Mouse (Mus musculus) stomach, postnatal 0 days (tissue): ENCODE measurements at regions not wholly inside any gene's neighbourhood (a gene's known extent, or its start where the extent isn't known, plus 50 kb on each side); places are given as distances from the start of the nearest gene placed in this dataset.
A peak's percentile ranks its signal among the peaks of the same experiment; 100 is the strongest.

Experiments used
- ATAC-seq: fragments of 200-750 bp; cut with Nextera tagmentation; 2 replicates; pipeline ENCODE4 v1.8.0; 2017; ENCODE audit not compliant: low FRiP score, low TSS enrichment
- DNase-seq: peaks from one replicate; pipeline ENCODE4 v3.0.0-alpha.2; 2016; ENCODE audit warnings: low spot score
- H3K27ac ChIP-seq: fragments of 300-500 bp; sonication (generic); replicated peaks from 2 replicates; pipeline ENCODE4 v1.5.1; 2014; ENCODE audit warnings: mild to moderate bottlenecking, control low read depth
- H3K27me3 ChIP-seq: fragments of 300-500 bp; sonication (generic); 2 replicates; pipeline ENCODE4 v1.6.1; 2014; ENCODE audit warnings: low read length; ENCODE audit not compliant: control insufficient read depth, insufficient read depth
- H3K36me3 ChIP-seq: fragments of 300-500 bp; sonication (generic); 2 replicates; pipeline ENCODE4 v1.6.1; 2014; ENCODE audit warnings: low read length, mixed read lengths; ENCODE audit not compliant: control insufficient read depth, insufficient read depth
- H3K4me1 ChIP-seq: fragments of 300-500 bp; sonication (generic); replicated peaks from 2 replicates; pipeline ENCODE4 v1.6.1; 2014; ENCODE audit warnings: antibody characterized with exemption; ENCODE audit not compliant: control insufficient read depth, insufficient read depth
- H3K4me2 ChIP-seq: fragments of 300-500 bp; sonication (generic); replicated peaks from 2 replicates; pipeline ENCODE4 v1.6.1; 2014; ENCODE audit warnings: low read depth, mild to moderate bottlenecking, control low read depth, moderate library complexity
- H3K4me3 ChIP-seq: fragments of 300-500 bp; sonication (generic); 2 replicates; pipeline ENCODE4 v1.5.1; 2014; ENCODE audit warnings: low read depth, low read length, control low read depth
- H3K9ac ChIP-seq: fragments of 300-500 bp; sonication (generic); 2 replicates; pipeline ENCODE4 v1.6.1; 2014; ENCODE audit warnings: mild to moderate bottlenecking, low read length, control low read depth, mixed read lengths
- H3K9me3 ChIP-seq: fragments of 300-500 bp; sonication (generic); 2 replicates; pipeline ENCODE4 v1.6.1; 2016; ENCODE audit warnings: low read length; ENCODE audit not compliant: control insufficient read depth
- CTCF ChIP-seq: IDR thresholded peaks from 2 replicates; pipeline ENCODE4 v1.5.1; 2016; ENCODE audit warnings: antibody characterized with exemption, low read depth, mild to moderate bottlenecking, moderate library complexity
- EP300 ChIP-seq: optimal IDR thresholded peaks from 2 replicates; pipeline ENCODE3; 2016; ENCODE audit warnings: antibody characterized with exemption
- WGBS: fragments of 180-500 bp; shearing (Covaris S2); extraction: QIAGEN DNeasy Blood & Tissue Kit; methylation state at CpG from one replicate; pipeline ENCODE4 v1.1.7; 2014; 5-methylcytosine and 5-hydroxymethylcytosine counted together

- no peak for TF ChIP-seq CTCF
- no peak for TF ChIP-seq EP300
- DNase-seq (no peak), ATAC-seq (no peak)
- Histone ChIP-seq H3K9me3 (no peaks in the 10 kb centered on the region), H3K27me3 (no peaks in the 10 kb centered on the region), H3K27ac (no peak overlapping the region), H3K9ac (no peak overlapping the region), H3K4me3 (no peak overlapping the region), H3K4me2 (no peak overlapping the region), H3K4me1 (no peaks in the 10 kb centered on the region), H3K36me3 (no peaks in the 10 kb centered on the region)
- WGBS: 61% methylated on average over 6 of the region's 6 CpGs
These were observed 118.3 kb upstream of the Irak1bp1 start for GRCm38 (mm10) chr9:82710945-82711516.

DNA sequence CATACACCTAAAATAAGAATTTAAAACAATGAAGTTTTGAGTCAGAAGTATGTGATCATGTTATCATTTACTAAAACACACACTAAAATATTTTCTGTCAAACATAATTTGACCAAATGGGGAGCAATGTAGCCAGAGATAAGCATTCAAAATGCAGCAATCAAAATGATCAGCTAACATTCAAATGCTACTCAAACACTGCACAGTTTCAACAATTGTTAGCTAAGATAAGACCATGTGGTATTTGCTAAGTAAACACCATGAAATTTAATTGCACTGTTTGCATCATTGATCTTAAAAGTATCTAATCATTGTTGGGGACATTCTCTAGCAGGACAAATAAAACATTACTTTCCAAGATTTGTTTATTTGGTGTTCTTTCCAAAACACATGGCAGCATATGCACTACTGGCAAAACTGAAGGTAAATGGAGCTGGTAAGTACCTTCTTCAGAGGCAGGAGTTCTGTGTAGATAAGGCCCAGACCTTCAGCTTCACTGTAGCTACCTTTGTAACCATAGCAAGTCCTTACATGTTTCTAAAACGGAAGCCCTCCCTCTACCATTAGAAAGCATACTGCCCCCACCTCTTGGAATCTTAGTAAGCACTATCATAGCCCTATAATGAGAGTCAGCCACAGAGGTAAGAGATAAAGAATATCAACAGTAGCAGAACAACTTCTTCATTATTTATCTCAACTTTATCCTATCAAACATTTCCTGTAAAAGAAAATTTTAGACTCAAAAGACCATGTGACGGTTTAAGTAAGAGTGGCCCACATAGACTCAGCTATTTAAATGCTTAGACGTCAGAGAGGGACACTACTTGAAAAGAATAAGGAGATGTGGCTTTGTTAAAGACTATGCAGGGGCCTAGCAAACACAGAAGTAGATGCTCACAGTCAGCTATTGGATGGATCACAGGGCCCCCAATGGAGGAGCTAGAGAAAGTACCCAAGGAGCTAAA, 116.3 kb upstream of the Irak1bp1 start:
- Histone ChIP-seq H3K27ac (no peak overlapping the region), H3K9me3 (no peaks in the 10 kb centered on the region), H3K9ac (no peak overlapping the region), H3K27me3 (no peaks in the 10 kb centered on the region), H3K36me3 (no peaks in the 10 kb centered on the region), H3K4me2 (no peak overlapping the region), H3K4me1 (no peaks in the 10 kb centered on the region), H3K4me3 (no peak overlapping the region)
- TF ChIP-seq EP300 (no peak), CTCF (no peak)
- ATAC-seq (no peak), DNase-seq (no peak)
- WGBS: 67% methylated on average over 3 of the region's 3 CpGs

- ATAC-seq (no peak), DNase-seq (no peak)
- H3K27me3 ChIP-seq: no peaks in the 10 kb centered on the region
- no peak overlapping the region for H3K4me2 ChIP-seq
- no peaks in the 10 kb centered on the region for H3K9me3 ChIP-seq
- WGBS: 62% methylated on average over 3 of the region's 3 CpGs
- no peak overlapping the region for H3K9ac ChIP-seq
- no peak overlapping the region for H3K4me3 ChIP-seq
- no peaks in the 10 kb centered on the region for H3K4me1 ChIP-seq
- no peak for TF ChIP-seq EP300
- TF ChIP-seq CTCF: 0 out of 2 replicates have a peak, but pooled peaks have one; percentile 8
- H3K27ac ChIP-seq: no peak overlapping the region
- no peaks in the 10 kb centered on the region for H3K36me3 ChIP-seq
These were observed 100.7 kb upstream of the Irak1bp1 start for GRCm38 (mm10) chr9:82728652-82729051.

DNA sequence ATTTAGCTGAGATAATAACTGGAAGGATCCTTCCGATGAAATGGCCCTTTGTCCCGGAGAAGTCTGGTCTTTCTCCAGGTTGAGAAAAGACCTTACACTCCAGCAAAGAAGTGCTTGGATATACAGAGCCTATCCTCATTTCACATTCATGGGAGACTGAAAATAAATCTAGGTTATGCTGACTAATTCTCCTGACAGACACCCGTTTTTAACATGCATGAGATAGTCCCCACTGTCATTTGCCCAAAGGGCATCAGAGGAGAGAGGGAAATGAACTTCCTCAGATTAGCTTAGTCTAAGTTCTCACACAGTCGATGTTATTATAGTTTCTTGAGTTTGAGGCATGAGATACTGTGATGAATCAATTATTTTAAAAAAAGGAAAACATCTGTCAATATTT, 99.7 kb upstream of the Irak1bp1 start:
- no peaks in the 10 kb centered on the region for H3K4me1 ChIP-seq
- DNase-seq (no peak), ATAC-seq (no peak)
- no peak overlapping the region for H3K27ac ChIP-seq
- TF ChIP-seq CTCF: no peak
- TF ChIP-seq EP300: no peak
- no peak overlapping the region for H3K9ac ChIP-seq
- no peaks in the 10 kb centered on the region for H3K27me3 ChIP-seq
- 67% methylated on average over 4 of the region's 4 CpGs for WGBS
- no peak overlapping the region for H3K4me2 ChIP-seq
- no peaks in the 10 kb centered on the region for H3K36me3 ChIP-seq
- H3K9me3 ChIP-seq: no peaks in the 10 kb centered on the region
- no peak overlapping the region for H3K4me3 ChIP-seq

- DNase-seq (no peak), ATAC-seq (no peak)
- H3K9me3 ChIP-seq: no peaks in the 10 kb centered on the region
- no peak overlapping the region for H3K27ac ChIP-seq
- no peak overlapping the region for H3K4me3 ChIP-seq
- H3K4me2 ChIP-seq: no peak overlapping the region
- WGBS: 88% methylated on average over 3 of the region's 3 CpGs
- H3K9ac ChIP-seq: no peak overlapping the region
- H3K27me3 ChIP-seq: no peaks in the 10 kb centered on the region
- no peaks in the 10 kb centered on the region for H3K36me3 ChIP-seq
- H3K4me1 ChIP-seq: no peaks in the 10 kb centered on the region
- TF ChIP-seq CTCF (no peak), EP300 (no peak)
These were observed 96.2 kb upstream of the Irak1bp1 start for GRCm38 (mm10) chr9:82733024-82733585.

- 62% methylated on average over 2 of the region's 2 CpGs for WGBS
- no peaks in the 10 kb centered on the region for H3K27me3 ChIP-seq
- no peak overlapping the region for H3K27ac ChIP-seq
- no peak for ATAC-seq
- DNase-seq: no peak
- no peak for TF ChIP-seq CTCF
- no peak for TF ChIP-seq EP300
- H3K36me3 ChIP-seq: no peaks in the 10 kb centered on the region
- H3K4me2 ChIP-seq: no peak overlapping the region
- H3K4me1 ChIP-seq: no peaks in the 10 kb centered on the region
- no peak overlapping the region for H3K9ac ChIP-seq
- no peak overlapping the region for H3K4me3 ChIP-seq
- H3K9me3 ChIP-seq: no peaks in the 10 kb centered on the region
These were observed 94.4 kb upstream of the Irak1bp1 start for GRCm38 (mm10) chr9:82734959-82735358.
